Mouse (Mus musculus) forebrain, embryonic 11.5 days (tissue): ENCODE data around the gene Olfr1170. TPM values are rescaled to one million over a fixed set of nuclear protein-coding genes. Genes with fewer than 3 reads are reported as not detected.

Source experiments
- ATAC-seq: fragments of 200-750 bp; cut with Nextera tagmentation; replicated peaks from 2 replicates; pipeline ENCODE4 v1.8.0; 2017; ENCODE audit warnings: moderate TSS enrichment; ENCODE audit not compliant: low FRiP score
- DNase-seq: peaks from one replicate; pipeline ENCODE4 v3.0.0-alpha.2; 2017; ENCODE audit warnings: low spot score
- H3K27ac ChIP-seq: fragments of 300-500 bp; sonication (generic); 2 replicates; pipeline ENCODE4 v1.5.1; 2014; ENCODE audit warnings: low read depth, low read length
- H3K27me3 ChIP-seq: fragments of 300-500 bp; sonication (generic); 2 replicates; pipeline ENCODE4 v1.6.1; 2014; ENCODE audit warnings: mild to moderate bottlenecking, low read length, mixed read lengths; ENCODE audit not compliant: control insufficient read depth, insufficient read depth
- H3K36me3 ChIP-seq: fragments of 300-500 bp; sonication (generic); 2 replicates; pipeline ENCODE4 v1.6.1; 2014; ENCODE audit warnings: mild to moderate bottlenecking, low read length, moderate library complexity, mixed read lengths; ENCODE audit not compliant: control insufficient read depth, insufficient read depth
- H3K4me1 ChIP-seq: fragments of 300-500 bp; sonication (generic); replicated peaks from 2 replicates; pipeline ENCODE4 v1.6.1; 2014; ENCODE audit warnings: low read length, mixed read lengths; ENCODE audit not compliant: control insufficient read depth, insufficient read depth
- H3K4me2 ChIP-seq: fragments of 300-500 bp; sonication (generic); 2 replicates; pipeline ENCODE4 v1.6.1; 2014; ENCODE audit warnings: low read depth, mild to moderate bottlenecking, low read length, moderate library complexity, mixed read lengths; ENCODE audit not compliant: severe bottlenecking
- H3K4me3 ChIP-seq: fragments of 300-500 bp; sonication (generic); 2 replicates; pipeline ENCODE4 v1.5.1; 2014; ENCODE audit warnings: low read depth, low read length
- H3K9ac ChIP-seq: fragments of 300-500 bp; sonication (generic); 2 replicates; pipeline ENCODE4 v1.6.1; 2014; ENCODE audit warnings: low read length
- H3K9me3 ChIP-seq: fragments of 300-500 bp; sonication (generic); 2 replicates; pipeline ENCODE4 v1.6.1; 2016; ENCODE audit warnings: low read length, mixed read lengths; ENCODE audit not compliant: control insufficient read depth
- WGBS: fragments of 180-500 bp; shearing (Covaris S2); extraction: QIAGEN DNeasy Blood & Tissue Kit; methylation state at CpG from one replicate; pipeline ENCODE4 v1.1.7; 2014; 5-methylcytosine and 5-hydroxymethylcytosine counted together
- polyA plus RNA-seq: library from polyadenylated mRNA; unstranded; fragments of >200 nt; fragmentation: Nextera tagmentation; extraction: Ambion mirVana; gene quantifications from 2 replicates; pipeline ENCODE4 v1.2.1, GENCODE M21; 2014

Gene Olfr1170
- polyA plus RNA-seq = not detected in 2 replicates

DNA sequence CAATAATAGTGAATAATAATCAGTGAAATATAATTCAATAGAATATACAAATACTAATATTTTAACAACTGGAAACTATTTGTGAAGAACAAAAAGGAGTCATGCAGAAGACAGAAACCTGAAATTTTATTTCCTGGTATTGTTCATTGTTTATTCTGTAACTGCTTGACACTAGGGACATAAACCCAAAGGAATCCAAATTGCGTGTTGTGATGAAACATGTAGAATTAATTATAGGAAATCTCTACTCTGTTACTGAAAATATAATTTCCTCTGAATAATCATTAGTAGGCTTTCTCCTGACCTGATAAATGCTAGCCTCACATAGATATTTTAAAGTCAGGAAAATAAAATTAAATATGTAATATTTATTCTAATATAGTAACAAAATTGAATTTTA is at the start of gene Olfr1170:
TSS of gene Olfr1170 (minus strand) at position 101 of the 400 bp plus-strand sequence.
- H3K9ac ChIP-seq = no peak within 1 kb of the TSS
- no peak for ATAC-seq
- DNase-seq = no peak
- no peaks in the 10 kb centered on the region for H3K9me3 ChIP-seq
- H3K4me3 ChIP-seq = no peak within 1 kb of the TSS
- H3K4me1 ChIP-seq = no peaks in the 10 kb centered on the region
- H3K27me3 ChIP-seq = no peaks in the 10 kb centered on the region
- H3K4me2 ChIP-seq = no peak within 1 kb of the TSS
- 81% methylated on average over 1 of the region's 1 CpGs for WGBS
- H3K36me3 ChIP-seq = no peaks in the 10 kb centered on the region
- H3K27ac ChIP-seq = no peak within 1 kb of the TSS

DNA sequence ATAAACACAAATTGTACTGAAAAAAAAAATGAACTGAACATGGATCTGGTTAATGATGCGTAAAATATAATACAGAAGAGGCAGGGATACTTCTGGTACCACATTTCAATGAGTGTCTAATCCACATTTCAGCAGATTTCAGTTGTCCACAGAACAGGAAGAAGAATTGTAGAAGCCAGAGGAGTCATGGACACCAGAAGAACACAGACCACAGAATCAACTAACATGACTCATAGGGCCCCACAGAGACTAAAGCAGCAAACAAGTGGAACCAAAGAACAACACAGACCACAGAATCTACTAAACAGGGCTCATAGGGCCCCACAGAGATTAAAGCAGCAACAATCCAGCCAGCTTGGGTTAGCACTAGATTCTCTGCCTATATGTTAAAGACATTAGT is 7.3 kb downstream of the Olfr1170 start:
- H3K9me3 ChIP-seq = no peaks in the 10 kb centered on the region
- H3K27me3 ChIP-seq = no peaks in the 10 kb centered on the region
- H3K27ac ChIP-seq = no peak overlapping the region
- H3K4me2 ChIP-seq = no peak overlapping the region
- DNase-seq = no peak
- 92% methylated on average over 1 of the region's 1 CpGs for WGBS
- H3K9ac ChIP-seq = no peak overlapping the region
- H3K4me3 ChIP-seq = no peak overlapping the region
- H3K4me1 ChIP-seq = no peaks in the 10 kb centered on the region
- no peak for ATAC-seq
- no peaks in the 10 kb centered on the region for H3K36me3 ChIP-seq

DNA sequence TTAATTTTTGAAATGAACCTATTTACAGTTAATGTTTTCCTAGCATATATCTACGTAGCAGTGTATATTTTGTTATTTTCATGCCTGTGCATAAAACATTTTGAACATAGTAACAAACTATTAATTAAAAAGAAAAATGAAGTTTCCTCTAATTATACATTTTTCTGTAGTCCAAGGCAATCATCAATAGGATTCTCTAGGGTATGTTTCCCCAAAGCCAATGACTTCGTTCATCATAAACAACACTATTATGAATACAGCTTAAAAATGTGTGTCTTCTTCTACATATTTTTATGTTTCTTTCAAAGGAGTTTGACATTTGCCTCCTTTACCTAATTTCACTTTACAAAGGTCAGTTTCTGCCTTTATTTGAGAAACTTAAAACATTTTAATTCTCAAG is 46.6 kb downstream of the Olfr1170 start, which contains the start of gene Olfr1168:
TSS of gene Olfr1168 (plus strand) at position 301 of the 400 bp plus-strand sequence.
- DNase-seq (no peak), ATAC-seq (no peak)
- H3K27ac ChIP-seq = no peak within 1 kb of the TSS
- H3K4me2 ChIP-seq = no peak within 1 kb of the TSS
- H3K36me3 ChIP-seq = no peaks in the 10 kb centered on the region
- no peaks in the 10 kb centered on the region for H3K27me3 ChIP-seq
- H3K9me3 ChIP-seq = no peaks in the 10 kb centered on the region
- 93% methylated on average over 2 of the region's 2 CpGs for WGBS
- no peaks in the 10 kb centered on the region for H3K4me1 ChIP-seq
- no peak within 1 kb of the TSS for H3K9ac ChIP-seq
- H3K4me3 ChIP-seq = no peak within 1 kb of the TSS

Other genes starting within 250 kb of the Olfr1170 start
- gene Olfr1158, start 238.2 kb downstream of the Olfr1170 start, polyA plus RNA-seq = not detected in 2 replicates
- gene Olfr1160, start 220.1 kb downstream of the Olfr1170 start, polyA plus RNA-seq = not detected in 2 replicates
- not detected in 2 replicates for gene Olfr1161, start 205.6 kb downstream of the Olfr1170 start, polyA plus RNA-seq
- not detected in 2 replicates for gene Olfr73, start 190.6 kb downstream of the Olfr1170 start, polyA plus RNA-seq
- not detected in 2 replicates for gene Olfr1162, start 177.2 kb downstream of the Olfr1170 start, polyA plus RNA-seq
- gene Olfr1163, start 156.5 kb downstream of the Olfr1170 start, polyA plus RNA-seq = not detected in 2 replicates
- not detected in 2 replicates for gene Olfr1164, start 134.4 kb downstream of the Olfr1170 start, polyA plus RNA-seq
- not detected in 2 replicates for gene Olfr1166, start 100.1 kb downstream of the Olfr1170 start, polyA plus RNA-seq
- gene Olfr1167, start 73.1 kb downstream of the Olfr1170 start, polyA plus RNA-seq = not detected in 2 replicates
- not detected in 2 replicates for gene Olfr1168, start 46.5 kb downstream of the Olfr1170 start, polyA plus RNA-seq
- gene Olfr1173, start 51.5 kb upstream of the Olfr1170 start, polyA plus RNA-seq = not detected in 2 replicates
- gene Olfr1174-ps, start 86.8 kb upstream of the Olfr1170 start, polyA plus RNA-seq = not detected in 2 replicates
- not detected in 2 replicates for gene Olfr1175-ps, start 98.9 kb upstream of the Olfr1170 start, polyA plus RNA-seq
- gene Olfr1176, start 108.4 kb upstream of the Olfr1170 start, polyA plus RNA-seq = not detected in 2 replicates
- gene Olfr1177-ps, start 118.2 kb upstream of the Olfr1170 start, polyA plus RNA-seq = not detected in 2 replicates
- gene Olfr1178, start 158.7 kb upstream of the Olfr1170 start, polyA plus RNA-seq = not detected in 2 replicates
- gene Olfr1179, start 178.1 kb upstream of the Olfr1170 start, polyA plus RNA-seq = not detected in 2 replicates
- gene Olfr1180, start 190.8 kb upstream of the Olfr1170 start, polyA plus RNA-seq = not detected in 2 replicates
- gene Olfr1181, start 197.8 kb upstream of the Olfr1170 start, polyA plus RNA-seq = not detected in 2 replicates
- not detected in 2 replicates for gene Gm13757, start 220.8 kb upstream of the Olfr1170 start, polyA plus RNA-seq
- gene Olfr1183, start 226.5 kb upstream of the Olfr1170 start, polyA plus RNA-seq = not detected in 2 replicates